Mouse (Mus musculus) neural tube, embryonic 15.5 days (tissue): ENCODE measurements around the gene Shroom3. TPM values are rescaled to one million over a fixed set of nuclear protein-coding genes. Genes with fewer than 3 reads are reported as not detected.

ENCODE experiments used
- ATAC-seq: fragments of 200-750 bp; cut with Nextera tagmentation; 2 replicates; pipeline ENCODE4 v1.8.0; 2017; ENCODE audit warnings: mild to moderate bottlenecking, moderate TSS enrichment, moderate library complexity; ENCODE audit not compliant: low FRiP score
- H3K27ac ChIP-seq: fragments of 300-500 bp; sonication (generic); replicated peaks from 2 replicates; pipeline ENCODE4 v1.5.1; 2015; ENCODE audit warnings: mild to moderate bottlenecking, inconsistent platforms
- H3K27me3 ChIP-seq: fragments of 300-500 bp; sonication (generic); replicated peaks from 2 replicates; pipeline ENCODE4 v1.6.1; 2015; ENCODE audit warnings: inconsistent platforms
- H3K36me3 ChIP-seq: fragments of 300-500 bp; sonication (generic); 2 replicates; pipeline ENCODE4 v1.6.1; 2015; ENCODE audit warnings: inconsistent platforms
- H3K4me1 ChIP-seq: fragments of 300-500 bp; sonication (generic); 2 replicates; pipeline ENCODE4 v1.6.1; 2015; ENCODE audit warnings: inconsistent platforms
- H3K4me2 ChIP-seq: fragments of 300-500 bp; sonication (generic); 2 replicates; pipeline ENCODE4 v1.6.1; 2015; ENCODE audit warnings: inconsistent platforms, mild to moderate bottlenecking, moderate library complexity
- H3K4me3 ChIP-seq: fragments of 300-500 bp; sonication (generic); replicated peaks from 2 replicates; pipeline ENCODE4 v1.5.1; 2015; ENCODE audit warnings: mild to moderate bottlenecking, inconsistent platforms
- H3K9ac ChIP-seq: fragments of 300-500 bp; sonication (generic); replicated peaks from 2 replicates; pipeline ENCODE4 v1.6.1; 2015; ENCODE audit warnings: mild to moderate bottlenecking, inconsistent platforms
- H3K9me3 ChIP-seq: fragments of 300-500 bp; sonication (generic); replicated peaks from 2 replicates; pipeline ENCODE4 v1.6.1; 2016; ENCODE audit warnings: inconsistent platforms
- WGBS: fragments of 180-500 bp; shearing (Covaris S2); methylation state at CpG from one replicate; pipeline ENCODE4 v1.1.7; 2015; ENCODE audit warnings: mixed read lengths; 5-methylcytosine and 5-hydroxymethylcytosine counted together
- polyA plus RNA-seq: library from polyadenylated mRNA; unstranded; fragments of >200 nt; fragmentation: Nextera tagmentation; extraction: Ambion mirVana; gene quantifications from 2 replicates; pipeline ENCODE4 v1.2.1, GENCODE M21; 2015

The Shroom3 gene
- polyA plus RNA-seq, 1 experiment from 2014 or later = 1.8 TPM

DNA sequence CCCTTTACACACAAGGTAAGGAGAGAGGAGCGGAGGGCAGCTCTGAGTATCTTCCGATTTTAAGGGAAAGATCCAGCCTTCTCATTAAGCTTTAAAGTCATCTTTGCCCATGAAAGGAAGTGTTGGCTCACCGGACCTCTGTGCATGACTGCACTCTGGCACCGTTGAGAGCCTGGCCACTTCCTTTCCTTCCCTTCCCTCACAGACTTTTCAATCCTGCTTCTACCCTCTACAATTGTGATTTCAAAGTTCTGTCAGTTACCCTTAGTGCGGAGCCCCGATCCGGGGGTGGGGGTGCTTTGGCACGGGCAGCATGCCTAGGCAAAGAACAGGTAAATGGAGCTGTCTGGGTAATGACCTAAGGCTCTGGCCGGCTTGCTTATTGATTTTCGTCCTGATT lies 244.4 kb downstream of the Shroom3 start:
- ATAC-seq = no peak
- H3K27ac ChIP-seq = no peak overlapping the region
- no peaks in the 10 kb centered on the region for H3K36me3 ChIP-seq
- no peak overlapping the region for H3K4me3 ChIP-seq
- 83% methylated on average over 10 of the region's 10 CpGs for WGBS
- H3K27me3 ChIP-seq = no peaks in the 10 kb centered on the region
- peaks cover 21% of the 10 kb centered on the region for H3K4me1 ChIP-seq
- no peaks in the 10 kb centered on the region for H3K9me3 ChIP-seq
- H3K4me2 ChIP-seq = no peak overlapping the region
- no peak overlapping the region for H3K9ac ChIP-seq

- Histone ChIP-seq H3K27me3 (no peaks in the 10 kb centered on the region), H3K9ac (no peak overlapping the region), H3K9me3 (no peaks in the 10 kb centered on the region), H3K36me3 (no peaks in the 10 kb centered on the region), H3K4me2 (no peak overlapping the region), H3K27ac (no peak overlapping the region), H3K4me3 (no peak overlapping the region), H3K4me1 (peaks cover 15% of the 10 kb centered on the region)
- ATAC-seq = no peak
- 84% methylated on average over 6 of the region's 6 CpGs for WGBS
Observed at GRCm38 (mm10) chr5:92930557-92930956, 247.3 kb downstream of the Shroom3 start.

DNA sequence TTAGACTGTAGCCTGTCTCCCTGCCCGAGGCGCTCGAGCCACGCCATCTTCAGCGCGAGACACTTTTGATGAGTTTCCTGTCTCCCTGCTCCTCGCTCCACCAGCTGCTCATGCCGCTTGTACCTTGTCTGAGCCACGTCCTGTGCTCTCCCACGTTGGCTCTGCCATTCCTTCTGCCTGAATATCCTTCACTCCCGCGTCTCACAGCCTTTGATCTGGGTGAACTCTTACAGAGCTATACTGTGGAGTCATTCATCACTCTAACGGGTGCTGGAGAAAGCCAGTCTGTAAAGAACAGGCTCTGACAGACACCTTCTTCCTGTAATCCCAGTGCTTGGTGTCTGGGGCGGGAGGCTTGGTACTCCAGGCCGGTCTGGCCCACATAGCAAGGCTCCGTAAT lies 248.1 kb downstream of the Shroom3 start:
- Histone ChIP-seq H3K36me3 (no peaks in the 10 kb centered on the region), H3K27ac (no peak overlapping the region), H3K27me3 (no peaks in the 10 kb centered on the region), H3K4me3 (no peak overlapping the region), H3K9me3 (no peaks in the 10 kb centered on the region), H3K9ac (no peak overlapping the region), H3K4me2 (no peak overlapping the region), H3K4me1 (peaks cover 15% of the 10 kb centered on the region)
- 51% methylated on average over 16 of the region's 16 CpGs for WGBS
- no peak for ATAC-seq

DNA sequence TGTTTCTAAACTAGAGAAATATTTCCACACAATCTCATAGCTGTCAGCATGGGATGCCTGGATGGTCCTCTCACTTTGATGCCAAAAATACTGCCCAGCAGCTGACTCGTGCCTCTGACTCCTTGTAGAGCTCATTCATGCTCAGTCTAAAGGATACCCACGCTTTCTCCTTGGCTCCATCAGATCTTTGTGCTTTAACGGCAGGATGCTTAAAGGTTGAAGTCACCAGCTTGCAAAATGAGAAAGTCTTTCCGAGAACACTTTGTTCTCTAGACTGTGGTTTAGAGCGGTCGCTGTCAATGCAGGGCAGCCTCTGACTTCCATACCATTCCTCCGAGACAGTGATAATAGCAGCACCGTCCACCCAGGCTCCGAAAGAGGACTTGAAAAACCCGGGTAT lies 249.8 kb downstream of the Shroom3 start:
- Histone ChIP-seq H3K36me3 (no peaks in the 10 kb centered on the region), H3K27me3 (no peaks in the 10 kb centered on the region), H3K4me1 (peaks cover 12% of the 10 kb centered on the region), H3K9ac (no peak overlapping the region), H3K27ac (no peak overlapping the region), H3K9me3 (no peaks in the 10 kb centered on the region), H3K4me2 (no peak overlapping the region), H3K4me3 (no peak overlapping the region)
- 70% methylated on average over 10 of the region's 10 CpGs for WGBS
- no peak for ATAC-seq

DNA sequence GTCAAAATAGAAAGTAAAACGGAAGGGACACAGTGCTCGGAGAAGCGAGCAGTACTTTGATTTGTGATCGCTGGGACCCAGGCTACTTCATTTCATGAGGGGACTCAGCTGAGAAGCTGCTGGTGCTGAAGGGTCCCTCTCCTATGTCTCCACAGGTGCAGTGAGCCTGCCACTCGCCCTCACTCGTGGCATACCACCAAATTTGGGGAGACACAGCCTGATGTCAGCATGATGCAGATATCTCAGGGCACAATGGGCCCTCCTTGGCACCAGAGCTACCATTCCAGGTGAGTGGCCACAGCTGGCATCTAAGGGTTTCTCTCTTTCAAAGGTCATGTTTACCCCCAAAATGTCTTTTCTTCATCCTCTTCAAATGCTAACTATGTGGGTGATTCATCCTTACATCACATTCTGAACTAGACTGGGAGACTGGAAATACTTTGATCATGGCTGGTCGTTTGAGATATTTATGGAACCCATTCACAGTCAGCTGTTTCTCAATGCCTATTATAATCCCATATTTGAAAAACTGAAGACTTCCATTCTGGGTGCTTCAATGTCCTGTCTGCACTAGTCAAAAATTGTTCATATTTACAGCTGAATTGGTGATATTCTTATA lies 250.5 kb downstream of the Shroom3 start:
- Histone ChIP-seq H3K27me3 (no peaks in the 10 kb centered on the region), H3K4me1 (peaks cover 12% of the 10 kb centered on the region), H3K4me2 (no peak overlapping the region), H3K4me3 (no peak overlapping the region), H3K9me3 (no peaks in the 10 kb centered on the region), H3K9ac (no peak overlapping the region), H3K27ac (no peak overlapping the region), H3K36me3 (no peaks in the 10 kb centered on the region)
- no peak for ATAC-seq
- WGBS = 80% methylated on average over 7 of the region's 7 CpGs

GRCm38 (mm10) chr5:92934269-92934939 lies 251.2 kb downstream of the Shroom3 start:
- H3K27ac ChIP-seq = no peak overlapping the region
- no peak for ATAC-seq
- no peaks in the 10 kb centered on the region for H3K9me3 ChIP-seq
- H3K36me3 ChIP-seq = no peaks in the 10 kb centered on the region
- H3K4me1 ChIP-seq = peaks cover 12% of the 10 kb centered on the region
- no peak overlapping the region for H3K4me2 ChIP-seq
- no peak overlapping the region for H3K4me3 ChIP-seq
- WGBS = 86% methylated on average over 7 of the region's 7 CpGs
- H3K27me3 ChIP-seq = no peaks in the 10 kb centered on the region
- no peak overlapping the region for H3K9ac ChIP-seq

GRCm38 (mm10) chr5:92935883-92936282 lies 252.6 kb downstream of the Shroom3 start:
- Histone ChIP-seq H3K36me3 (peaks cover 8% of the 10 kb centered on the region), H3K4me3 (no peak overlapping the region), H3K4me1 (peaks cover 12% of the 10 kb centered on the region), H3K4me2 (no peak overlapping the region), H3K27ac (no peak overlapping the region), H3K9me3 (no peaks in the 10 kb centered on the region), H3K27me3 (no peaks in the 10 kb centered on the region), H3K9ac (no peak overlapping the region)
- ATAC-seq = no peak
- WGBS = 80% methylated on average over 8 of the region's 8 CpGs

- H3K4me2 ChIP-seq = no peak overlapping the region
- H3K36me3 ChIP-seq = peaks cover 27% of the 10 kb centered on the region
- WGBS = 93% methylated on average over 4 of the region's 4 CpGs
- 0 out of 2 replicates have a peak, but pooled peaks cover under 1% of the 10 kb centered on the region for H3K4me1 ChIP-seq
- H3K27me3 ChIP-seq = no peaks in the 10 kb centered on the region
- peaks cover 13% of the 10 kb centered on the region for H3K9me3 ChIP-seq
- no peak overlapping the region for H3K27ac ChIP-seq
- no peak overlapping the region for H3K4me3 ChIP-seq
- no peak overlapping the region for H3K9ac ChIP-seq
- no peak for ATAC-seq
Observed at GRCm38 (mm10) chr5:92937701-92938100, 254.5 kb downstream of the Shroom3 start.

- Histone ChIP-seq H3K27ac (no peak overlapping the region), H3K36me3 (peaks cover 30% of the 10 kb centered on the region), H3K4me1 (no peaks in the 10 kb centered on the region), H3K27me3 (no peaks in the 10 kb centered on the region), H3K9me3 (peaks cover 13% of the 10 kb centered on the region), H3K4me2 (no peak overlapping the region), H3K4me3 (no peak overlapping the region), H3K9ac (no peak overlapping the region)
- 85% methylated on average over 15 of the region's 15 CpGs for WGBS
- ATAC-seq = no peak
Observed at GRCm38 (mm10) chr5:92939246-92939995, 256.2 kb downstream of the Shroom3 start.

GRCm38 (mm10) chr5:92942166-92942565 lies 258.9 kb downstream of the Shroom3 start:
- Histone ChIP-seq H3K9me3 (peaks cover 13% of the 10 kb centered on the region), H3K27me3 (no peaks in the 10 kb centered on the region), H3K9ac (no peak overlapping the region), H3K4me2 (no peak overlapping the region), H3K36me3 (peaks cover 30% of the 10 kb centered on the region), H3K4me1 (no peaks in the 10 kb centered on the region), H3K4me3 (no peak overlapping the region), H3K27ac (no peak overlapping the region)
- WGBS = 90% methylated on average over 56 of the region's 57 CpGs
- no peak for ATAC-seq

DNA sequence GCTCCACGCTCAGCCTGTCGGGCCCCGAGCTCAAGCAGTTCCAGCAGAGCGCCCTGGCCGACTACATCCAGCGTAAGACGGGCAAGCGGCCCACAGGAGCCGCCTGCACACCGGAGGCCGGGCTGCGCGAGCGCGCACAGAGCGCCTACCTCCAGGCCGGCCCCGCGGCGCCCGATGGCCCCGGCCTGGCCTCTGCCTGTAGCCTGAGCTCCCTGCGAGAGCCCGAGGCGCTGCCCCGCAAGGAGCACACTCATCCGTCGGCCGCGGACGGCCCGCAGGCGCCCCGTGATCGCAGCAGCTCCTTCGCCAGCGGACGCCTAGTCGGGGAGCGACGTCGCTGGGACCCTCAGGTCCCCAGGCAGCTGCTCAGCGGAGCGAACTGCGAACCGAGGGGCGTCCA lies 259.3 kb downstream of the Shroom3 start:
- Histone ChIP-seq H3K4me3 (no peak overlapping the region), H3K9me3 (peaks cover 13% of the 10 kb centered on the region), H3K9ac (no peak overlapping the region), H3K4me1 (no peaks in the 10 kb centered on the region), H3K27me3 (no peaks in the 10 kb centered on the region), H3K4me2 (no peak overlapping the region), H3K27ac (no peak overlapping the region), H3K36me3 (peaks cover 30% of the 10 kb centered on the region)
- no peak for ATAC-seq
- 91% methylated on average over 47 of the region's 47 CpGs for WGBS

GRCm38 (mm10) chr5:92944867-92945266 lies 261.6 kb downstream of the Shroom3 start:
- Histone ChIP-seq H3K4me2 (no peak overlapping the region), H3K36me3 (peaks cover 30% of the 10 kb centered on the region), H3K9me3 (peaks cover 13% of the 10 kb centered on the region), H3K4me3 (no peak overlapping the region), H3K9ac (no peak overlapping the region), H3K27ac (no peak overlapping the region), H3K4me1 (no peaks in the 10 kb centered on the region), H3K27me3 (no peaks in the 10 kb centered on the region)
- WGBS = 80% methylated on average over 5 of the region's 5 CpGs
- ATAC-seq = no peak
